Mouse (Mus musculus) kidney, postnatal 14 days (tissue): ENCODE measurements at regions not wholly inside any gene's neighbourhood (a gene's known extent, or its start where the extent isn't known, plus 50 kb on each side); places are given as distances from the start of the nearest gene placed in this dataset.

Source experiments
- DNase-seq: peaks from one replicate; pipeline ENCODE4 v3.0.0; 2022; ENCODE audit warnings: mixed read lengths

DNA sequence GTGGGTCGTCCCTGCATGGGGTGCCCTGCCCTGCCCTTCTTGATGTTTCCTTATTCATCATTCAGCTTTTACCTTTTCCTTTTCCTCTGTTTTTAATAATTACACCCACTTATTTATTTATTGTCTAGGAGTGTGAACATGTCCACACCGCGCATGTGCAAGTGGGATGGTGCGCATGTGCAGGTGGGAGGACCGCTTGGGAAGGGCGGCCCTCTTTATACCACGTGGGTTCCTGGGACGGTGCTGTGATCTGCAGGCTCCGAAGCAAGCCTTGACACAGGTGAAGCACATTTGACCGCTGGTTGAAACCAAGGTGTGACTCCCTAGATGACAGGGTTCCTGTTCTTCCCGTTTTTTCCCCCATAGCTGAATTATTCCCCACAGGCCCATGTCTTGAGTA, 60.0 kb downstream of the Syf2 start:
- DNase-seq = no peak

DNA sequence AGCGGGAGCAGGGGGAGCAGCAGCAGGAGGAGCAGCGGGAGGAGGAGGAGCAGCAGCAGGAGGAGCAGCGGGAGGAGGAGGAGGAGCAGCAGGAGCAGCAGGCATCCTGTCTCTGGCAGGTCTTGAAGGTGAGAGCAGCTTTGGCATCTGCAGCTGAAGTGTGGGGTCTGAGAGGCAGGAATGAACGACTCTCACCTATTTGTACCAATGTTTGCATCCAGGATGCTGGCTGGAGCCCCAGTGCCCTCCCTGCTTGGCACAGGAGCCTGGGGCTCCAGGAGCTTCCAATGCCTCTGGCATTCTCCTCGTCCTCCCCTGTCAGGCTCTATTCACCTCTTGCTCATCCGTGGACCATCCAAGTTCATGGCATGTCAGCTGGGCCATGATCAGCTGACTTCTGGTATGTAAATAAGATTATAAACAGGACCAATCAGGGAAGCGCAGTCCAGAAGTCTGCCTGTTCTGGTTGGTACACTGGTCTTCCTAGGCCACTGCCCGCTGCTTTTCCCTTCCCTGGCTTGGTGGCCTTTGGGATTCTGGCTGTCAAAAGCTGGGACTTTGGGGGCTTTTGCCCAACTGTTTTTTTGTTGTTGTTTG, 62.9 kb downstream of the Syf2 start:
- DNase-seq = no peak

DNA sequence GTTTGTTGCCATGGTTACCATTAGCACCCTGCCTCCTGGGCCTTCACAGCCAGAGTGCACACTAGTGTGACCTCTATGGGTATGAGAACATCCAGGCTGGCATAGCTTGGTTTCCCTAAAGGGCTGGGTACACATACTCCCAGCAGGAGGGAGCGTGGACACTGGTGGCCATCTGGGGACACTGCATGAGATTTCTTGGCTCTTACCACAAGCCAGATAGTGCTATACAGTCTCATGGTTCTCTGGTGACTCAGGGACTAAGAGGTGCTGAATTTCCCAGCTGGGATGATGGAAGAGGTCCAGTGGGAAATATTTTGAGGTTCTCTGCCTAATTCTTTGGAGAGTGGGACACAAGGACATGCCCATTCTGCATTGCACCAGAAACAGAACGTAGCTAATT, 63.5 kb downstream of the Syf2 start:
- no peak for DNase-seq

DNA sequence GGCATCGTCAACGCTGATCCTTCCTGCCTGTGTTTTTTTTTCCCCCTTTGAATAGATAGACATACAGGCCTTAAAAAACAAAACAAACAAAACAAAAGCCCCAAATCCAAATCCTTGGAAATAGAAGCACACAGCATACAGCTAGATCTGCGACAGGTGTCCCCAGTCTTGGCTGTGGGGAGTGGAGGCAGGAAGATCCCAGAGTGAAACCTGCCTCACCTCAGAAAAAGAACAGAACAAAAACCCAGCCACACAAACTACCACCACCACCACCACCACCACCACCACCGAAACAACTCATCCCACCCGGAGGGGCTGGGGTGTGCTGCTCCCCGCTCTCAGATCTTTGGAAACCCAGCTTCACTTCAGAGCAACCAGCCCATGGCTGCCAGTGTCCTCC, 64.0 kb downstream of the Syf2 start:
- no peak for DNase-seq

DNA sequence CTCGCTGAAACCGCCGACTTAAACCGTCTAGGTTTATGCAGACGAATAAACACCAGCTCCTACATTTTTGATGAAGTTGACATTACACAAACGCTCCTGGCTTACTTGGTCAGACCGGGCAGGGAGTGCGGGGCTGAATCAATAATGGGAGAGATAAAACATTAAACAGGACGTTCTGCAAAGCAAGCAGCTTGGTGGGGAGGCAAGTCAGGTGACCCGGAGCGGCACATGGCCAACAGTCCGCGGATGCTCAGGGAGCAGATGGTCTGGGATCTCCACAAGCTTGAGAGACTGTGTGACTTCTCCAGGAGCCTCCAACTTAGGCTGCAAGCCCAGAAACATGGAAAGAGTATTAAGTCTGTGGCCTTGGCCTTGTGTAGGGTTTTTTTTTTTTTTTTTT, 64.4 kb downstream of the Syf2 start:
- peak; percentile 80 for DNase-seq

DNA sequence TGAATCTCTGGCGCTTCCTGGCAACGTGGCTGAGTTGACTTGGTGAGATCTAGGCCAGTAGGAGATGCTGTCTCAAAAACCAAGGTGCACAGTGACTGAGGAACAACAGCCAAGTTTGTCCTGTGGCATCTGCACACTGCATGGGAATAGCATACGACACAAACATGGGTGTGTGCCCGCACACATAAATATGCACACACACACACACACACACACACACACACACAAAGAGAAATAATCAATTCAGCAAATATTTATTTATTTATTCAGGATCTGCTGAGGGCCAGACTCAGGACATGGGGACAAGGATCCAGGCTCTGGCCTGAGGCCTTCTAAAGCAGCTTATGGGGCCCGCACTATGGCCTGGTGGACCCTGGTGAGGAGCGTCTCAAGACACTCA, 65.4 kb downstream of the Syf2 start:
- no peak for DNase-seq

DNA sequence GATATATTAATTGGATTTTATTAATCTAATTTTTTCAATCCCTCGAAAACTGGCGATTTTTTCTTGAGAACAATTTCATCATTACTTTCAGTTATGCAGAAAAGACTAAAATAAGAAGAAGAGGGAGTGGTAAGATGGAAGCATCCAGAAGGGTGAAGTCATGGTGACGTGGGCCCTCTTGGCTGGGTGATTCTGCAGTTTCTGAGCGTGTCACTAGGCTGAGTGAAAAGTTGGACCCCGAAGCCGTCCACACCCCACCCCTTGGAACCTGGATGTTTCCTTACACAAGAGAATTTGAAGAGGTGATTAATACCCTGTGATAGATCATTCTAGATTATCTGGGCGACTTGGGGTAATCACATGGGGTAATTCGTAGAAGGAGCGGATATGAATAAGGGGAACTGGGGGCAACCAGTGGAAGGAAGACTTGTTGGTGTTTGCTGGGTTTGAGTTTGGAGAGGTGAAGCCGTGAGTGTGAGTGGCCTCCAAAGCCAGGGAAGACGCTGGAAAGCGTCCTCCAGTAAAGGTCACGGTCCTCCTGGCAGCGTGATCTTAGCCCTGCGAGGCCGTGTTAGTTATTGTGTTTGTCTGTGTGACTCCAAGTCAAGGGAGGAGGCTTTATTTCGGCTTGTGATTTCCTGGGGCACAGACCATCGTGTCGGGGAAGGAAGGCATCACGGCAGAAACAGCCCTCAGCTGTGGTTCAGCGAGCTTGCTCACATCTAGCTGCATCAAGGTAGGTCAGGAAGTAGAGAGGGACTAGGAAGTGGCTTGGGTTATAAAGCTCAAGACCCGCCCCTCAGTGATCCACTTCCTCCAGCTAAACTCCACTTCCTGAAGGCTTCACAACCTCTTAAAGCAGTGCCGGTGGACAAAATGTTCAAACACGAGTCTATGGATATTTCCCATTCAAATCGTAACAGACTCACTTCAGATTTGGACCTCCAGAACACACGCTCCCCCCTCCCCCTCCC, 67.0 kb downstream of the Syf2 start:
- DNase-seq = no peak

DNA sequence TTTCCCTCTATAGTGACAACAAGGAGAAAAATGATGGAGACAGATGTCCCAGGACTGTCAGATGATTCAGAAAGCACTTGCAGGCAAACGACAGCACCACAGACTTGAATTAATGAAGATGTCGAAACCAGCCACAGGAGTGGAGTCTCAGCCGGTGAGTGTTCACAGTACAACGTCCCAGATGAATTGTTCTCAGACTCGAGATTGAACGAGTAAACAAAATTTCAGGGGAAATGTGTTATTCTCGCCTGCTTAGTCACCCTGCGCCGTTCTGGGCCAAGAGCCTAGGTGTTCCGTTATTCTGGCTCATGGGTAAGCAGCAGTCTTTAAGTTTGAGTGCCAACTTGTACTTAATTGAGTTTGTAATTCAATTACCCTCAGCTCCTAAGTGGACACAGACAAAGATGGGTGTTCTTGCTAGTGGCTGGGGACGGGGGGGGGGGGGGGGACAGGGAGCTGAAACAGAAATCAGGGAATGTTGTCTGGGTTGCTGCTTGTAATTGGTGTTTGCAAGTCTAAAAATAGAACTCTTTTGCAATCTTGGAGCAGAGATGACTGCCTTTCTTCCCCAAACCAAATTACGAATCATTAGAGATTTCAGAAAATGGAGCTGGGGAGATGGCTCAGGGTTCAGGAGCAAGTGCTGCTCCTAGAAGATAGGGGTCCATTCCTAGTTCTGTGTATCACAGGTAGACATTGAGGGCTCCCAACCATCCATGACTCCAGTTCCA, 68.4 kb downstream of the Syf2 start:
- DNase-seq = no peak

DNA sequence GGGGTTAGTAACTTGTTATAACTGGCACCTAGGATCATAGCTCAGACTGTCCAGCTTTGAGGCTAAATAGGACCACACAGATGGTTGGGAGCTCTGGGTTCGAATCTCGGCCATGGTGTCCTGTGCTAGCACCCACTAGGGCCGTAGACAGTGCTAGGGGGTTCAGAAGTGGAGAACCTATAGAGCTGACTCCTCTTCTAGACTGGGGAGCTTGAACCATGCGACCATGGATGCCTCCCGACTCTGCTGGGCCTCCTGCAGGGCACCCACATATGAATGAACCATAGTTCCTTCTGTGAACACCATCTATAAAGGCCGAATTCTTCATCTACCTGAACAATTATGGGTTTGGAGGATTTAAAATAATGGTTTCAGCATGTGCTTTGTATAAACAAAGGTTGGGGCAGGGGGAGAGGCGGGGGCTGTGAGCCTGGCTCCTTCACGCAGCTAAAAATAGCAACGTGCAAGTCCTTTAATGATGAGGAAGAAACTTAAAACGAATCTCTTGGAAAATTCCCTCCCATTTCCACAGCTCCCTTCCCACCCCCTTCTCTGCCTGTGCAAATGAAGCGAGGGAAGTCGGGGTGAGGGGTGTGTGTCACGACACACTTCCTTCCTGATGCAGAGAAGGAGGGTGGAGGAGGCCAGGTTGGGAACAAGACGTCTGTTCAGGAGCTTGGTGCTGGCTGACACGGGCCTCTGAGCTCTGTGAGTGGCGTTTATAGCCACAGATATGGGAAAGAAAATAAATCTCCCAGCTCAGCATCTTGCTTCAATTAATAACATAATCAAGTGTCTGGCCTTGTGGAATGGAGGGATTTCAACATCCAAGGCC, 71.6 kb downstream of the Syf2 start:
- peak; percentile 28 for DNase-seq

DNA sequence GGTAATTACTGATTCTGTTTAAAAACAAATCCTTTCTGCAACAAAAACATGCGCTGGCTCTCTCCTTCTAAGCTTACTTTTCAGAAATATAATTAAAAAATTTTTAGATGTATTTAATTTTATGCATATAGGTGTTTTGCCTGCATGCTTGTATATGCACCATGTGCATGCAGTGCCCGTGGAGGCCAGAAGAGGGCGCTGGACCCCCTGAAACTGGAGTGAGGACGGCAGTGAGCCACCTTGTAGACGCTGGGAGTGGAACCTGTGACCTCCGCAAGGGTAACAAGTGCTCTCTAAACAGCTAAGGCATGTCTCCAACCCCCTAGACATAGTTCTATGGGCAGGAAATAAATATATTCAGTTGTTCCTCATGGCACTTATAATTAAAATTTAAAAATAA, 80.7 kb downstream of the Syf2 start:
- DNase-seq = no peak

DNA sequence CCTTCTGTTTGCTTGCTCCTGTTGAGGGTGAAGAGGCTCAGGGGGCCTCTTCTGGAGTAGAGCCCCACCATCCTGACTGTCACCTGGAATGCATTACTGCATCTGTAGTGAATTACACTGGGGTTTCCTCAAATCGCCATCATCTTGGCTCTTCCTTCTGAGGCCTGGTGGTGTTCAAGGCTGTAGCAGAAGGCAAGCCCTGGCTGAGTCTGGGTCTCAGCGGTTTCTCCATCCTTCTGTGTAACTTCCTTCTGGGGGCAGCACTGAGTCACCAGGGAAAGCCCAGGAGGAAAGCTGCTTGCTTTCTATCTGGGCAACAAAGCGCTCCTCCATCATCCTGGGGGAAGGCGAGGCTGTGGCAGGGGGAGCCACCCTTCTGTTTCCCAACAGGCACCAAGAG, 82.2 kb downstream of the Syf2 start:
- no peak for DNase-seq

DNA sequence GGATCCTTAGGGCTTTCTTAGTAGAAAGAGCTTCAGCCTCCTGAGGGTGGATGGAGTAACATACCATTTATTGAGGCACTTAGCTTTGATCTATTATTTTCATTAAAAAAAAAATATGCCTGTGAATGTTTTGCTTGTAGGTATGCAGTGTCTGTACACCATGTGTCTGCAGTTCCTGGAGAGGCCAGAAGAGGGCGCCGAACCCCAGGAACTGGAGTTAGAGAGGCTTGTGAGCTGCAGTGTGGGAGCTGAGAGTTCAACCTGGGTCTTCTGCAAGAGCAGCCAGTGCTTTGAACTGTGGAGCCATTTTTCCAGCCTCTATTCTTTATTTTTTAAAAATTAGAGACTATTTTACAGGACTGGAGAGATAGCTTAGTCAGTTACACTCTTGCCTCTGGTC, 83.2 kb downstream of the Syf2 start:
- DNase-seq = no peak

DNA sequence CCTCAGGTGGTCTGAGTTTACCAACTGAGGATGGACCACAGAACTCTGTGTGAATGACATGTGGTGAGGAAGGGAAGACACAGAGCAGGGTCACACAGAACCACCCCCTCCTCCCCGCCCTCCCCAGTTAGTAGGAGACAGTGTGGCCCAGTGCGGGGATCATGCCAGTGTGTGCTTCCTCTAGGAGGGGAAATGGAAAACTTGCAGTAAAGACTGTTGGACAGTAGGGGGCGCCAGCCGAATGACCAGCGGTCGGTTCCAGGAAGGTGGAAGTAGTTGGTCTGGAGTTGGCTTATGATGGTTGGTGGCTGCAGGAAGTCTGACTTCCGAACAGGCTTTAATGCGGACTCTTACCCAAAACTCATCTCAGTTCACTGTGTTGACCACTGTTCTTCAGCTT, 87.3 kb downstream of the Syf2 start:
- DNase-seq = peak; percentile 65

DNA sequence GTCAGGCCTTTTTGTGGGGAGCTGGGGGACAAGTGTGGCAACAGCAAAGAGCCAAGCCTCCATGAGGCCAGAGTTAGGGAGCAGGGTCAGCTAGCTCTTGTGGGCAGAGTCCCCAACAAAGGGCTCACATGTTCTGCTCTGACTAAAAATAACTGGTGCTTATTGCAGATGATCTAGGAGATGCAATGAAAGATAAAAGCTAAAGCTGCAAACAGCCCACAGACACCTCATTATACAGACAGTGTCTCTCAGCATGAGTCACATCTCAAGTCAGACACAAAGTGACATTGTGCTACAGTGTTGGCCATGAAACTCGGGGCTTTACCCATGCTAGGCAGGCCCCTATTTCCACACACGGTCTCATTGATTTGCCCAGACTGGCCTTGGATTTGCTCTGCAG, 88.4 kb downstream of the Syf2 start:
- DNase-seq = no peak

DNA sequence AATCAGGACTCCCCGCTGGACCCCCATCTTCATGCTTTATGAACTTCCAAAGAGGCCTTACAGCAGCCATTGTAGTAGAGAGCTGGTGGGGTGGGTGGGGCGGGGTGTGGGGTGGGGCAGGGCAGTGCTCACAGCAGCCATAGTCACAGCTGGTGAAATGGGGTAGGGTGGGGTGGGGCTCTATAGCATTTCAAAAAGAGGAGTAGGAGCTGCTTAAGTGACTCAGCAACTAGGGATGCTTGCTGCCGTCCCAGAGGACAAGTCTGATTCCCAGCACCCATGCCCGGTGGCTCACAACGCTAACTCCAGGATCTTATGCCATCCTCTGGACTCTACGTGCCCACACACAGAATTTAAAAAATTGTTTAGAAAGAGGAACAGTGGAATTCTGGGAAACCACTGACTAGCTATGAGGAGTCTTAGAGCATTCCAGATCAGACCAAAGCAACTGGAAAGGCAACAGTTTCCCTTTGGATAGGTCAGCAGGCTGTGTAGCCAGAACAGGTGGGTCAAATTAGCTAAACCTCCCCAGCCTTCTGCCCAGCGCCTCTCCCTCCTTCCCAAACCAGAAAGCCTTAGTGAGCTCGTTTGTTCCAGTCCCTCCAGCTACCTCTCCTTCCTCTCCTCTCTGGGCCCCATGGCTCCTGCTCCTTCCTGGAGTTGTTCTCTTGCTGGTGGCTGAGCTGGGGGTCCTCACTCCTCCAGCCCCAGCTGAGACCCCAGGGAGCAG, 89.7 kb downstream of the Syf2 start:
- DNase-seq = no peak

DNA sequence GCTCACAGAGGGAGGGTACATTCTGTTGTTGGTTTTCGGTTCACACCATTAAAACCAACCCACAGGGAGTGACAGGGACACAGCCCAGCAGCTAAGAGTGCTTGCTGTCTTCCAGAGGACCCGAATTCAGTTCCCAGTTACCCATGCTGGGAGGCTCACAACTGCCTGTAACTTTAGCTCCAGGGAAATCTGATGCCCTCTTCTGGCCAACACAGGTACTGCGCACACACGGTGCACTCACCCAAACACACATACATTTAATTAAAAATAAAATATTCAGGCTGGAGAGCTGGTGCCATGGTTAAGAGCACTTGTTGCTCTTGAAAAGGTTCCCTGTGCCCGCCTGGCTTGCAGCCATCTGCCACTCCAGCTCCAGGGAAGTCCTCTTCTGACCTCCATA, 92.5 kb downstream of the Syf2 start:
- DNase-seq = no peak

DNA sequence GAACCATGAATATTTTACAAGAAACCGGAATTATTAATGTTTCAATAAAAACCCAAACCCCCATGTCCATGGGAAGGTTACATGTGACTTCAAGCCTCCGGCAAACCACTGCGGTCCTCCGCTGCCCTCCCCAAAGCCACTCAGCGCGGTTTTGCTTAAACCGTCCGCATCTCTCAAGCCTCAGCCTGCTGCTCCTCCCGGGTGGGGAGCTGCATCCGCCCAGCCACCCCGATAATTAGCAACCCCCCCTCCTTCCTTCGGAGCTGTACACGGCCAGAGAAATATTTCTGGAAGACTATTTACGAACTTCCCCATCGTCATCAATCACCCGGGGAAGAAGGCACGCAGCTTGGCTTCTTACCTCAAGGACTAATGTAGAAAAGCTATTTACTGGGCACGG, 94.7 kb upstream of the Runx3 start:
- peak; percentile 15 for DNase-seq

DNA sequence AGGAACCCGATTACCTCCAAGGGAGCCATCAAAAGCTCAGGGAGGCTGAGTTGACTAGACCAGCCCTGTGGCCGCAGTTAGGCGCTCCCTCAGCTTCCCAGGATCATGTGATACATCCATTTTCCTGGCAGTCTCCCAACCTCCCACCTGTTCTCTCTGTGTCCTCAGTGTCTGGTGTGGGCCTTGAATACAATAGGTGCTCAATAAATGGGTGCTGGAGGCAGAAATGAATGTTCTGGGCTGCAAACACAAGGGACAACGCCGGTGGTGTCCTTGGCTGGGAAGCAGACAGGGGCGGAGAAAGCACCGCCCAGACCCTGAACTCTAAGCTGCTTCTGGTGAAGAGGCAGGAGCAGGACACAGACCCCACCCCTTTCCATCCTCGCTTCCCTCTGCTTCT, 93.3 kb upstream of the Runx3 start:
- DNase-seq = no peak

DNA sequence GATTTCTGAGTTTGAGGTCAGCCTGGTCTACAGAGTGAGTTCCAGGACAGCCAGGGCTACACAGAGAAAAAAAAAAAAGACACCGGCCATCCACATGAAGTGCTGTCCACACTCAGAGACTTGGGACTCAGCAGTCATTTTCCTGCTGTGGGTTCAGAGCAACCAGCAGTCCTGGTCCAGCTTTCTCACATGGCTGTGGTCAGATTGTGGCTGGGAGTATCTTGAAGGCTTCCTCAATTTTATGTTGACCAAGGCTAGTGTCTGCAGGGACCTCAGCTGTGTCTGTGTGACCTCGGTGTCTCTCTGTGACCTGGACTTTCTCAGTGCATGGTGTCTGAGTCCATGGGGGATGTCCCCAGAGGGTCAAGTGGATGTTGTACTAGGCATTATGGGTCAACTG, 90.7 kb upstream of the Runx3 start:
- DNase-seq = no peak

DNA sequence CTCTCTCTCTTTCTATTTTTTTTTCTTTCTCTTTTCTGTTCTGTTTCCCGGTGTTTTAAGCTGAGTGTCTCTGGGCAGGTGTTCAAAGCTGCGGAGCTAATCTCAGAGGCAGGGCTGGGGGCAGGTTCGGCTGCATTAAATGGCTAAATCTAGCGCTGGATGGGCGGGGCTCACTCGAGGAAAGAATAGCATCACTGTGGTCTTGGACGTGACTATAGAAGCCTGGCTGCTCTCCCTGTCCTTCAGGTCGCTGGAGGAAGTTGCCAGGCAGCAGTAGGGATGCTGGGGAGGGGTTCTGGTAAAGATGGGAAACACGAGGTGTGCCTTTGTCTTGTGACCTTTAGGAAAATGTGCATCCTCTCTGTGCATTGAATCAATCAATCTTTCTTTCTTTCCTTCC, 88.0 kb upstream of the Runx3 start:
- no peak for DNase-seq

DNA sequence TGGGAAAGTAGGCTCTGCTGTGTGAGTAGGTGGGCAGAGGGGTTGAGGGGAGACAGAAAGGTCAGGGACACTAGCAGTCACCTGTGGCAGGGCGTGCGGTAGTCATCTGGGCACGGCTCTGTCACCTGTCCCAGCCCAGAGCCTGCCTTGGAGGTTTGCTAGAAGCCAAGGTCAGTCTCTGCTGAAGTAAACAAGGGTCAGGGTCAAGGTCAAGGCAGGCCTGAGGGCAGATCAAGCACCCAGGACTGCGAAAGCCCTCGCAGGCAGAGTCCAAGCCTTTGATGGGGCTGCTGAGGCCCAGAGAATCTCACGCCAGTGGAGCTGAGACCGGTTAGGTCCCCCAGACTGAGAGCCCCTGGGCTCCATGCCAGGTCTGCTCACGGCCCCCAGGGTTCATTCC, 87.2 kb upstream of the Runx3 start:
- no peak for DNase-seq

DNA sequence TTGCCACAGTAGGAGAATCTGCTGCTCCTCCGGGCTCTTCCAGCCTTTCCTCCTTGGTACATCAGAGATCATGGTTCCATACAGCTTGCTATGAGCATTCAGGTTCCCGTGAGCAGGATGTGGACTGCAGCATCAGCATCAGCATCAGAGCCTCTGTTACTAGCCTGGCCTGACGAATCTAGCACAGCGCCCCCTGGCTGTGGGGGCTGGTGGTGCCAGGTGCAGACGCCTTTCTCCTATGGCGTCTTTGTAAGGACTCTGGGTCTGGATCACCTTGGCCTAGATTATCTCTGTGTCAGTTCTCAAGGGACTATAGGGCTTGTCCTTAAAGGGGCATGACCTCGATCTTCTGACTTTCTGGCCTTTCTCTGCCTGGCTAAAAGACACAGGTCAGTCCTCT, 86.0 kb upstream of the Runx3 start:
- DNase-seq = peak; percentile 37
